Mouse (Mus musculus): ENCODE results near the gene Cfap100. TPM values are rescaled to one million over a fixed set of nuclear protein-coding genes. Genes with fewer than 3 reads are reported as not detected.
A peak's percentile ranks its signal among the peaks of the same experiment; 100 is the strongest.

Gene Cfap100
- polyA plus RNA-seq, 1 experiment from 2014 or later = 7.2 TPM

DNA sequence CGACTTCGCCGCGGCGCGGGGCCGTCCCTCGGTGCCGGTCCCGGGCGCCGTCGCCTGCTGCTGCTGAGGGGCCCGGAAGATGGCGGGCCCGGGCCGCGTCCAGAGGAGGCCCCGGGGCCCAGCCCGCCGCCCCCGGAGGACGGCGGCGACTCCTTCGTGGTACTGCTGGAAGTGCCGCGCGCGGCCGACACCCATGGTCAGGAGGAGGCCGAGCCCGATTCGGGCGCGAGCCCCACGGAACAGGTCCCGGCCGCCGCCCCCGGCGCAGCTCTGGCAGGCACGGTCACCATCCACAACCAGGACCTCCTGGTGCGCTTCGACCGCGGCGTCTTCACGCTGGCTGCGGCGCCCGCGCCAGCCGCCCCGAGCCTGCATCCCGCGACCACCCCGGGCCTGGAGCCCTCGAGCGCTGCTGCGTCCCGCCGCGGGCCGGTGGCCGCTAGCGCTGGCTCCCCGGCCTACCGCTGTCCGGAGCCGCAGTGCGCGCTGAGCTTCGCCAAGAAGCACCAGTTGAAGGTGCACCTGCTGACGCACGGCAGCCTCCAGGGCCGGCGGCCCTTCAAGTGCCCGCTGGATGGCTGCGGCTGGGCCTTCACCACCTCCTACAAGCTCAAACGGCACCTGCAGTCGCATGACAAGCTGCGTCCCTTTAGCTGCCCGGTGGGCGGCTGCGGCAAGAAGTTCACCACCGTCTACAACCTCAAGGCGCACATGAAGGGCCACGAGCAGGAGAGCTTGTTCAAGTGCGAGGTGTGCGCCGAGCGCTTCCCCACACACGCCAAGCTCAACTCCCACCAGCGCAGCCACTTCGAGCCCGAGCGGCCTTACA is 58.7 kb downstream of the Cfap100 start:
- H3K4me1 ChIP-seq (replicated peaks) = peaks cover 25% of the 10 kb centered on the region
- no peaks in the 10 kb centered on the region for H3K27me3 ChIP-seq
- peak; percentile 84 for ATAC-seq (ENCODE audit: low FRiP score, low read depth)
- peak overlapping the region; percentile 83 for H3K4me3 ChIP-seq
- H3K9me3 ChIP-seq = no peaks in the 10 kb centered on the region
- H3K36me3 ChIP-seq = peaks cover 14% of the 10 kb centered on the region
- under 1% methylated on average over 98 of the region's 98 CpGs for whole genome bisulfite sequencing
- peak overlapping the region; percentile 87 for H3K27ac ChIP-seq (replicated peaks)
- H3K9ac ChIP-seq = peak overlapping the region; percentile 87
- peak overlapping the region; percentile 96 for H3K4me2 ChIP-seq

DNA sequence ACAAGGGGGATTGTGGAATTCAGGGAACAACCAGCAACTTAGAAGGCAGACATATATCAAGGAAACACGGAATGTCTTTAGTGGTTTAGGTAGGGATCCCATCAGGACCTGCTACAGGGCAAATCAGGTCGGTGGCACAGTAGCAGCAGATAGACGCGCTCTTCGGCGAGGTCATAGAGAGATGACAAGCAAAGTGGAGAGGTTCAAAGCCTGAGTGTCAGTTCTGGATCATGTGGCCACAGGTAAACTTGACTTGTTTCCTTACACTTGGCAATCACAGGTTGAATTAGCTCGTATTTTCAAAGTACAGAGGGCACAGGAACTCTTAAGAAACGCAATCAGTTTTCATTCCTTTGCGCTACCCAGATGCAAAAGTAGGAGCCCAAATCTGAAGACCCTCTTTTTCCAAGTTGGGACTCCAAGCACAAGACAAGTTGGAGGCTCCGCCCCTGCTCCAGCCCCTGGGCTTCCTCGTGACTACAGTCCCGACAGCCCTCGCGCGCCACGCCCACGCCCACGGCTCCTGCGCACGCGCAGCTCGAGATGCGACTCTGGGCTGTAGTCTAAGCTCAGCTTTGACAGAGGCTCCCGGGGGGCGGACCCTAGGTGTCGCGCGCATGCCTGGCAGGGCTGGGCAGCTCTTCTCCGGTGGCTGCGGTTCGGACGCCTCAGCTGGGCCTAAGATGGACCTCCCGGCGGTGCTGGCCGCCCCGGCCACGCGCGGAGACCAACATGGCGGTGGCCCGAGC is 59.4 kb downstream of the Cfap100 start, which contains the start of gene Zxdc:
TSS of gene Zxdc (plus strand) at position 517 of the 749 bp plus-strand sequence.
- H3K4me2 ChIP-seq = peak within 1 kb of the TSS; percentile 96
- ATAC-seq (ENCODE audit: low FRiP score, low read depth) = peak; percentile 98
- 5% methylated on average over 41 of the region's 41 CpGs for WGBS
- peak within 1 kb of the TSS; percentile 87 for H3K27ac ChIP-seq (replicated peaks)
- H3K4me3 ChIP-seq = peak within 1 kb of the TSS; percentile 83
- H3K9ac ChIP-seq = peak within 1 kb of the TSS; percentile 87
- H3K4me1 ChIP-seq (replicated peaks) = peaks cover 25% of the 10 kb centered on the region
- peaks cover 7% of the 10 kb centered on the region for H3K36me3 ChIP-seq
- no peaks in the 10 kb centered on the region for H3K27me3 ChIP-seq
- no peaks in the 10 kb centered on the region for H3K9me3 ChIP-seq

GRCm38 (mm10) chr6:90363301-90363700 is 65.3 kb downstream of the Cfap100 start:
- Histone ChIP-seq H3K4me3 (no peak overlapping the region), H3K27ac (replicated peaks) (no peak overlapping the region), H3K9ac (no peak overlapping the region), H3K27me3 (no peaks in the 10 kb centered on the region), H3K4me2 (no peak overlapping the region), H3K4me1 (replicated peaks) (no peaks in the 10 kb centered on the region; the same call in 1 of the 2 replicates), H3K36me3 (no peaks in the 10 kb centered on the region), H3K9me3 (no peaks in the 10 kb centered on the region)
- 90% methylated on average over 5 of the region's 5 CpGs for WGBS
- no peak for ATAC-seq (ENCODE audit: low FRiP score, low read depth)

- ATAC-seq (ENCODE audit: low FRiP score, low read depth) = no peak
- 87% methylated on average over 6 of the region's 6 CpGs for WGBS
- H3K9me3 ChIP-seq = no peaks in the 10 kb centered on the region
Measured at GRCm38 (mm10) chr6:90360922-90361614, 67.5 kb downstream of the Cfap100 start.

DNA sequence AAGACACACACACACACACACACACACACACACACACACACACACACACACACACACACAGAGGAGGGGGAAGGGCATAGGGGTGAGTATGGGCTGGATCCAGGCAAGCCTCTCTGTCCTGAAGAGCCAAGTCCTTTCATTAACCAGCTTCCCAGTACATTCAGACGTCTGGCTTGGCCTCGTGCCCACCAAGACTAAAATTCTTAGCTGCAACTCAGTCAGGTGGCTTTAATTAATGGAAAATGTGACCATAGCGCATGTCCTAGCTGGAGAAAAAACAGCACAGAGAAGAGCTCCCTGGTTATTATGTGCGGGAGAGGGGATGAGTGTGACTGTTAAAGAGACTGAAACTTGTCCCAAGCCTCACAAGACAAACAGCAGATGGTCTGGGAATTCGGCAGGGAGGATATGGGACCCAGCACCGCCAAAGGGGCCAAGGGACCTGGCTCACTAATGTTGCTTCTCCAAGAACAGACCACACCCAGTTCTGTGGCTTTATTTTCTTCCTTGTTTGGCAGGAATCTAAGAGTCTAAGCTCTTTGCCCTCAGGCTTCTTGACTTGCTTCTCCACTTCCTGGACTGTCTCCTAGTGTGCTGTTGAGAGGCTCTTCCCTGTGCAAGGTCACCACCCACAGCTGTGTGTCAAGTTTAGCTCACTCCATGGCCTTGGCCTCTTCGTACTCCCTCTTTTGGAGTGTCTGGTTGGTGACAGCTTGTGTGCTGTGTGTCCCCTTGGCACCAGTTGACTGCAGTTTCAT is 68.4 kb downstream of the Cfap100 start:
- no peak overlapping the region for H3K27ac ChIP-seq (replicated peaks)
- H3K27me3 ChIP-seq = no peaks in the 10 kb centered on the region
- 55% methylated on average over 7 of the region's 7 CpGs for WGBS
- no peaks in the 10 kb centered on the region; the same call in 1 of the 2 replicates for H3K4me1 ChIP-seq (replicated peaks)
- no peak overlapping the region for H3K9ac ChIP-seq
- no peak overlapping the region for H3K4me2 ChIP-seq
- no peaks in the 10 kb centered on the region for H3K36me3 ChIP-seq
- H3K4me3 ChIP-seq = no peak overlapping the region
- ATAC-seq (ENCODE audit: low FRiP score, low read depth) = peak; percentile 52; the same call in 1 of the 2 replicates
- no peaks in the 10 kb centered on the region for H3K9me3 ChIP-seq

More at GRCm38 (mm10) chr6:90360922-90361614, 67.5 kb downstream of the Cfap100 start:
- Histone ChIP-seq H3K4me2 (no peak overlapping the region), H3K27me3 (no peaks in the 10 kb centered on the region), H3K4me1 (replicated peaks) (no peaks in the 10 kb centered on the region; the same call in 1 of the 2 replicates), H3K9ac (no peak overlapping the region), H3K4me3 (no peak overlapping the region), H3K27ac (replicated peaks) (no peak overlapping the region), H3K36me3 (no peaks in the 10 kb centered on the region)

DNA sequence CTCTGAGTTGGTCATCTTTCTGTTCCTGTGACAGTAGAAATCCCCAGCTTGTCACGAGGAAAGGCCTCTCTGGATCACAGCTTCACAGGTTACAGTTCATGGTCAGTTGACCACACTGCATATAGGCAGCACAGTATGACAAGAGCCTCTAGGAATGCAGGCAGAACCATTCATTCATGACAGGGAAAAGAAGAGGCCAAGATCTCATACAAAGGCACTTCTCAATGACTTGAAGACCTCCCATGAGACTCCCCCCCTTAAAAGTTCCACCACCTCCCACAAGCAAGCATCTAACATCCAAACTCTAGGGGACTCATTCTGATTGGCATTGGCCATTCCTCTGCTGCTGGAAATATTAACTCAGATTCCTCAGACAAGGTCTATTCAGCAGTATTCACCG is 69.2 kb downstream of the Cfap100 start:
- Histone ChIP-seq H3K27ac (replicated peaks) (no peak overlapping the region), H3K4me1 (replicated peaks) (no peaks in the 10 kb centered on the region; the same call in 1 of the 2 replicates), H3K4me3 (no peak overlapping the region), H3K9ac (no peak overlapping the region), H3K36me3 (no peaks in the 10 kb centered on the region), H3K27me3 (no peaks in the 10 kb centered on the region), H3K4me2 (no peak overlapping the region), H3K9me3 (no peaks in the 10 kb centered on the region)
- no peak; the same call in 1 of the 2 replicates for ATAC-seq (ENCODE audit: low FRiP score, low read depth)
- 46% methylated on average over 2 of the region's 2 CpGs for WGBS

DNA sequence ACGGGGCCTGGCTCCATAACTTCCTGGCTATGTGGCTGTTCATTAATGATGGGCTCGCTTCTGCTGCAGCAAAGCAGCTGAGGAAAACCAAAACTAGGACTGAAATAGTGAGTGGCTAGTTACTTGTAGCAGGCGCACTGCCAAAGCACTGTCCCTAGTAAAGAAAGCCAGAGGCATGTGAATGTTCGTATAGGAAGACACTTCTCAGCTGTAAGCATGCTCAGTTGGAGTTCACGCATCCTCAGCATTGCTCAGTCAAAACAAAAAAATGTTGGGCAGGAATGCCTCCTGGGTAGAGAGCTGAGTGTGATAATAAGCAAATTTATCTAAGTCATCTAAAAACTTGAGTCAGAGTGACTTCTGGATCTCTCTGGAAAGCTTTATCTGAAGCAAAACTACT is 70.5 kb downstream of the Cfap100 start:
- H3K4me2 ChIP-seq = no peak overlapping the region
- H3K4me3 ChIP-seq = no peak overlapping the region
- no peak overlapping the region for H3K9ac ChIP-seq
- H3K27me3 ChIP-seq = no peaks in the 10 kb centered on the region
- no peaks in the 10 kb centered on the region; the same call in 1 of the 2 replicates for H3K4me1 ChIP-seq (replicated peaks)
- ATAC-seq (ENCODE audit: low FRiP score, low read depth) = no peak
- H3K36me3 ChIP-seq = no peaks in the 10 kb centered on the region
- WGBS = 72% methylated on average over 5 of the region's 5 CpGs
- no peak overlapping the region for H3K27ac ChIP-seq (replicated peaks)
- H3K9me3 ChIP-seq = no peaks in the 10 kb centered on the region

Other genes starting within 250 kb of the Cfap100 start
- gene V1ra8, start 226.0 kb downstream of the Cfap100 start, polyA plus RNA-seq (2015; fragmentation: Nextera tagmentation; extraction: Ambion mirVana) = not detected in 2 replicates
- not detected in 2 replicates for gene Vmn1r53, start 204.4 kb downstream of the Cfap100 start, polyA plus RNA-seq (2015; fragmentation: Nextera tagmentation; extraction: Ambion mirVana)
- not detected in 2 replicates for gene Vmn1r54, start 182.5 kb downstream of the Cfap100 start, polyA plus RNA-seq (2015; fragmentation: Nextera tagmentation; extraction: Ambion mirVana)
- not detected in 2 replicates for gene BC048671, start 127.6 kb downstream of the Cfap100 start, polyA plus RNA-seq (2015; fragmentation: Nextera tagmentation; extraction: Ambion mirVana)
- gene Chst13, start 103.6 kb downstream of the Cfap100 start, polyA plus RNA-seq (2015; fragmentation: Nextera tagmentation; extraction: Ambion mirVana) = 0.12 TPM in 1 of 2 replicates, not detected in the other
- gene Uroc1, start 95.5 kb downstream of the Cfap100 start, polyA plus RNA-seq (2015; fragmentation: Nextera tagmentation; extraction: Ambion mirVana) = not detected in 2 replicates
- 9.8 and 11.2 TPM in 2 replicates for gene Zxdc, start 59.3 kb downstream of the Cfap100 start, polyA plus RNA-seq (2015; fragmentation: Nextera tagmentation; extraction: Ambion mirVana)
- gene Klf15, start 33.8 kb upstream of the Cfap100 start, polyA plus RNA-seq (2015; fragmentation: Nextera tagmentation; extraction: Ambion mirVana) = 17.3 and 20.0 TPM in 2 replicates
- gene Aldh1l1, start 57.6 kb upstream of the Cfap100 start, polyA plus RNA-seq (2015; fragmentation: Nextera tagmentation; extraction: Ambion mirVana) = 65.8 and 81.7 TPM in 2 replicates
- gene Slc41a3, start 175.9 kb upstream of the Cfap100 start, polyA plus RNA-seq (2015; fragmentation: Nextera tagmentation; extraction: Ambion mirVana) = 7.6 and 8.5 TPM in 2 replicates

Measured in hindbrain, embryonic 15.5 days (tissue).